Mouse (Mus musculus): ENCODE measurements at regions not wholly inside any gene's neighbourhood (a gene's known extent, or its start where the extent isn't known, plus 50 kb on each side); places are given as distances from the start of the nearest gene placed in this dataset.

DNA sequence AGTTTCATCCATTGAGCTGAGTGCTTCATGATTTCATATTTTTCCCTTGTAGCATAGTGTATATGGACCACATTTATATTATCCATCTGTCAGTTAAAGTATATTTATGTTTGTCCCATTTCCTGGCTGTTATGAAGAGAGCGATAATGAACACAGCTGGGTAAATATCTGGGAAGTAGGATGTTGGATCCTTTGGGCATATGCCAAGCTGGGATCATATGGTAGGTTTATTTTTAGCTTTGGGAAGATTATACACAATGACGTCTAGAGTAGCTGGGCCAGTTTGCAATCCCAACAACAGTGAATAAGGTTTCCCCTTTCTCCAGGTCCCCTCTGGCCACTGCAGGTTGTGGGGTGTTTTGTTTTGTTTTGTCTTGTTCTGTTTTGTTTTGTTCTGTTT is 164.5 kb downstream of the Gm765 start:
- Histone ChIP-seq H3K27me3 (ENCODE audit: control insufficient read depth, insufficient read depth, low read length) (no peaks in the 10 kb centered on the region), H3K4me3 (ENCODE audit: low read depth, low read length) (no peak overlapping the region), H3K4me1 (ENCODE audit: control insufficient read depth, insufficient read depth, insufficient read length, low read length) (no peaks in the 10 kb centered on the region), H3K27ac (ENCODE audit: insufficient read depth, low read depth, low read length) (no peak overlapping the region), H3K36me3 (ENCODE audit: control insufficient read depth, insufficient read depth, low read length) (no peaks in the 10 kb centered on the region)
- TF ChIP-seq CTCF (IDR thresholded peaks at IDR 0.05; ENCODE audit: extremely low read depth, insufficient read length, insufficient replicate concordance, low read depth, low read length) = no peak
- no peak for TF ChIP-seq POLR2A (IDR thresholded peaks at IDR 0.05; ENCODE audit: low read depth, low read length)
- WGBS = 18% methylated on average over 2 of the region's 2 CpGs

DNA sequence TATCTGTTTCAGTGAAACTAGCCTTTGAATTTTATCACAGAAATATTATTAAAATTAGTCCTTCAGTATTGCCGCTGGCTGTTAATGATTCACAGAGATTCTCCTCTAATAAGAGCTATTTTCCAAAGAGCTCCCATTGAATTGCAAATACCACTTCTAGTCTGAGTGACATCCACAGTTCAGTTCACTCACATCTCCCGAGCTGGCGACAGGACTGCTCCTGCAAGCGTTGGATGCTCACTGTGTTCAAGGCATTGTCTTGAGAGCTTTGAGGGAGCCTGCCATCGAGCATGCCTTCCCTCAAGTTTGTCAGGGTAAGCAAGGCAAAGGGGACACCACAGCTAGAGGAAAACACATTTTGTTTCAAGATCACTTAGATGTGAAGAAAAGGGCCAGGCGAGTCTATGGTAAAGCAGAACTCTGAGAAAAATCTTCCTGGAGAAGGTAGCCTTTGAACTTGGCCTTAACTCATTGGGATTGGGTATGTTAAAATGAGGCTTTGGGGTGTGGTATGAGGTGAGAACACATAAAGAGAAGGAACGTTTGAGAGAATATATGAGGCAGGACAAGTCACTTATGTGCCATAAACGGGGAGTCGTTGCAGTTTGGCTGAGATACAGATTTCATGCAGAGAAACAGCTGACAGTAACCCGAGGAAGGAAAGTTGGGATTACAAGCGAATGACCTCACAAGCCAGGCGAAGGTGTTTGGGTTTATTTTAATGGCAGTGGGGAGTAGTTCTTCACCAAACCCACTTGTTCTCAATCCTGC is 193.3 kb downstream of the Gm765 start:
- Histone ChIP-seq H3K4me3 (ENCODE audit: low read depth, low read length) (no peak overlapping the region), H3K4me1 (ENCODE audit: control insufficient read depth, insufficient read depth, insufficient read length, low read length) (no peaks in the 10 kb centered on the region), H3K27me3 (ENCODE audit: control insufficient read depth, insufficient read depth, low read length) (no peaks in the 10 kb centered on the region), H3K36me3 (ENCODE audit: control insufficient read depth, insufficient read depth, low read length) (no peaks in the 10 kb centered on the region), H3K27ac (ENCODE audit: insufficient read depth, low read depth, low read length) (no peak overlapping the region)
- 50% methylated on average over 12 of the region's 12 CpGs for WGBS
- TF ChIP-seq CTCF (IDR thresholded peaks at IDR 0.05; ENCODE audit: extremely low read depth, insufficient read length, insufficient replicate concordance, low read depth, low read length) (no peak), POLR2A (IDR thresholded peaks at IDR 0.05; ENCODE audit: low read depth, low read length) (no peak)

DNA sequence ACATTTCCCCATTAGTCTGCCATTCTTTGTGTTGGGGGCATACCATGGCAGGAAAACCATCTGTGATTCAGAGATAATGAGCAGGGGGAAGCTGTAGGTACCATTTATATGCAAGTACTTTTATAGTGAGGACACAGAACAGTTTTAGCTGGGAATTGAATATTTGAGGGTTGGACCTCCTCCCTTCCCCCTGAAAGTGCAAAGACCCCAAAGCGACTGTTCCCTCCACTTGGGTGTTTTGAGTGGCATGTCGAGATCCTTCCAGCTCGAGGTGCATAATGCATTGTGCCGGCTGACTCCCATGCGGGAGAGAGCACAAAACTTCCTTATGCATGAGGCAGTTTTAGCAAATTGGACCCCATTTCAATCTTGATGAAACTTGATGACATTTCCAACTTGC is 194.7 kb downstream of the Gm765 start:
- TF ChIP-seq CTCF (IDR thresholded peaks at IDR 0.05; ENCODE audit: extremely low read depth, insufficient read length, insufficient replicate concordance, low read depth, low read length) (no peak), POLR2A (IDR thresholded peaks at IDR 0.05; ENCODE audit: low read depth, low read length) (no peak)
- Histone ChIP-seq H3K4me1 (ENCODE audit: control insufficient read depth, insufficient read depth, insufficient read length, low read length) (no peaks in the 10 kb centered on the region), H3K4me3 (ENCODE audit: low read depth, low read length) (no peak overlapping the region), H3K27me3 (ENCODE audit: control insufficient read depth, insufficient read depth, low read length) (no peaks in the 10 kb centered on the region), H3K27ac (ENCODE audit: insufficient read depth, low read depth, low read length) (no peak overlapping the region), H3K36me3 (ENCODE audit: control insufficient read depth, insufficient read depth, low read length) (no peaks in the 10 kb centered on the region)
- 92% methylated on average over 5 of the region's 5 CpGs for WGBS

DNA sequence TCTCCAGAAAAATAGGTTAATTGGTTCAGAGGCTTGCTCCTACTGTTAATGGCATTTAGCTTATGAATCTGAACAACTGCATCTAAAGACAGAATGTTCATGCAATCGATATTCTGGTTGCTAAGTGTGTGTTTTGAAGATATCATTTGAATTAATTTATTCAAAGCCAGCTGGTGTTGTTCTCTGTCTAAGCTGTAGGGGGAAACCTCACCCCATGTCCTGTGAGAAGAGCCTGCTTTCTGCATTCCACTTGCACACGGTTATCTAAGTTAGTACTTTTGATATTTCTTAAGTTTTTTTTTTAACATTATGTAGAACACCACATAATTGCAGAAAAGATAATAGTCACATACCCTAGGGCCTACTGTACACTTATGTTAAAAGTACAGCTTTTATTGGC is 209.6 kb downstream of the Gm765 start:
- 16% methylated on average over 2 of the region's 2 CpGs for WGBS
- H3K36me3 ChIP-seq (ENCODE audit: control insufficient read depth, insufficient read depth, low read length) = no peaks in the 10 kb centered on the region
- TF ChIP-seq CTCF (IDR thresholded peaks at IDR 0.05; ENCODE audit: extremely low read depth, insufficient read length, insufficient replicate concordance, low read depth, low read length) = no peak
- TF ChIP-seq POLR2A (IDR thresholded peaks at IDR 0.05; ENCODE audit: low read depth, low read length) = no peak
- no peak overlapping the region for H3K4me3 ChIP-seq (ENCODE audit: low read depth, low read length)
- H3K27me3 ChIP-seq (ENCODE audit: control insufficient read depth, insufficient read depth, low read length) = no peaks in the 10 kb centered on the region
- H3K27ac ChIP-seq (ENCODE audit: insufficient read depth, low read depth, low read length) = no peak overlapping the region
- H3K4me1 ChIP-seq (ENCODE audit: control insufficient read depth, insufficient read depth, insufficient read length, low read length) = no peaks in the 10 kb centered on the region

DNA sequence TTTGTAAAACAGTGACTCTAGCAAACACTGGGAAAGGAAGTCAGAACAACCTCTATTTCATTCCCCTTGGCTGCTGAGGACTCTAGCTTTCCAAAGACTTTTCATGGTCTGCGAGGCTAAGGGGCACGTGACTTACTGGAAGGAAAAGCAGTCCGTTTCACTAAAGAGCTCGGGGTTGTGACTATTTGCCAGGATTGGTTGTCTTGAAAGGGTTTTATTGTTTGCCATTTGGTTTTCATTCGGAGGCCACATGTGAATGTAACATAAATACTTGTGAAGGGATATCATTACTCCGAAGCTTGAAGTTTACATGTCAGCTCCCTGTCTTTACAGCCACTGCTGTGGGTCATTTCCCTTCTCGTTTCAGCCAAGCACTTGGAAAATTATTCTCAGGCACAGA is 217.1 kb downstream of the Gm765 start:
- H3K27ac ChIP-seq (ENCODE audit: insufficient read depth, low read depth, low read length) = no peak overlapping the region
- no peaks in the 10 kb centered on the region for H3K27me3 ChIP-seq (ENCODE audit: control insufficient read depth, insufficient read depth, low read length)
- TF ChIP-seq CTCF (IDR thresholded peaks at IDR 0.05; ENCODE audit: extremely low read depth, insufficient read length, insufficient replicate concordance, low read depth, low read length) (no peak), POLR2A (IDR thresholded peaks at IDR 0.05; ENCODE audit: low read depth, low read length) (no peak)
- H3K4me1 ChIP-seq (ENCODE audit: control insufficient read depth, insufficient read depth, insufficient read length, low read length) = no peaks in the 10 kb centered on the region
- WGBS = 73% methylated on average over 7 of the region's 7 CpGs
- no peak overlapping the region for H3K4me3 ChIP-seq (ENCODE audit: low read depth, low read length)
- no peaks in the 10 kb centered on the region for H3K36me3 ChIP-seq (ENCODE audit: control insufficient read depth, insufficient read depth, low read length)

DNA sequence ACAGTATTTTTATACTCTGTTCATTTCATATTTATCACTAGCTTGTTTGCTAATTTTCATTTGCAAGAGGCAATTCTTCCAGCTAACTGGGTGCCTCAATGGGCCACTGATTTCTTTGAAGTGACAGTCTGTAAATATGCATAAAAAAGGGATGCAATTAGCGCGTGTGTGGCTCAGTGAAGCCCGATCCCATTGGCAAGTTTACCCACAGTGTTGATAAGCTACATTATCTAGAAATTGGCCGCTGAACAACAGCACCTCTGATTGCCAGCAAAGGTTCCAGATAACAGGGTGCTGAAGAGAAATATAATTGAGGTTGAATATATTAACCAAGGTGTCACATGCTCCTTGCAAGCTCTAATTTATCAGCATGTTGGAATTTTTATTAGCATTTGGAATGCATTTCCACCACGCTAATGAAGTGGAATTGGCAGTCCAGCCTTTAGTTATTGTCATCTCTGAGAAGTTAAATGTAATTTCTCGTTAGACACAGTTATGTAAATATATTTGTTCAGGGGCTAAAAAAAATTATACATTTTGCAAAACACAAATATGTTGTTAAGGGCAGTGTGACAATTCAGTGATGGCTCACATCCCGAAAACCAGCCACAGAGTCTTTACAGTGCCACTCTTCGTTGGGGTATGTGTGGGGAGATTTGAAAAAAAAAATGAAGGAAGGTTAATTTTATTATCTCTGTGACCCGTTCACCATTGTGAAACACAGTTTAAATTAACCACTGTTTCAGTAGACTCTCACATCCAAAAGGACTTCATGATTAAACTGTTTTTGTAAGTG is 224.0 kb downstream of the Gm765 start:
- Histone ChIP-seq H3K36me3 (ENCODE audit: control insufficient read depth, insufficient read depth, low read length) (no peaks in the 10 kb centered on the region), H3K27me3 (ENCODE audit: control insufficient read depth, insufficient read depth, low read length) (no peaks in the 10 kb centered on the region), H3K27ac (ENCODE audit: insufficient read depth, low read depth, low read length) (no peak overlapping the region), H3K4me3 (ENCODE audit: low read depth, low read length) (no peak overlapping the region), H3K4me1 (ENCODE audit: control insufficient read depth, insufficient read depth, insufficient read length, low read length) (no peaks in the 10 kb centered on the region)
- TF ChIP-seq CTCF (IDR thresholded peaks at IDR 0.05; ENCODE audit: extremely low read depth, insufficient read length, insufficient replicate concordance, low read depth, low read length) = no peak
- TF ChIP-seq POLR2A (IDR thresholded peaks at IDR 0.05; ENCODE audit: low read depth, low read length) = no peak
- WGBS = 27% methylated on average over 9 of the region's 9 CpGs
